Mouse (Mus musculus) heart, embryonic 12.5 days (tissue): ENCODE measurements at regions not wholly inside any gene's neighbourhood (a gene's known extent, or its start where the extent isn't known, plus 50 kb on each side); places are given as distances from the start of the nearest gene placed in this dataset.

ENCODE experiments used
- ATAC-seq: fragments of 200-750 bp; cut with Nextera tagmentation; 2 replicates; pipeline ENCODE4 v1.8.0; 2017; ENCODE audit warnings: moderate TSS enrichment, moderate library complexity; ENCODE audit not compliant: insufficient number of reproducible peaks, low FRiP score
- H3K27ac ChIP-seq: fragments of 300-500 bp; sonication (generic); 2 replicates; pipeline ENCODE4 v1.5.1; 2016; ENCODE audit warnings: mild to moderate bottlenecking, moderate library complexity; ENCODE audit not compliant: poor library complexity, severe bottlenecking
- H3K27me3 ChIP-seq: fragments of 300-500 bp; sonication (generic); replicated peaks from 2 replicates; pipeline ENCODE4 v1.6.1; 2016; ENCODE audit warnings: mild to moderate bottlenecking, moderate library complexity
- H3K36me3 ChIP-seq: fragments of 300-500 bp; sonication (generic); 2 replicates; pipeline ENCODE4 v1.6.1; 2016; ENCODE audit warnings: mild to moderate bottlenecking, moderate library complexity
- H3K4me1 ChIP-seq: fragments of 300-500 bp; sonication (generic); replicated peaks from 2 replicates; pipeline ENCODE4 v1.6.1; 2016; ENCODE audit warnings: mild to moderate bottlenecking
- H3K4me2 ChIP-seq: fragments of 300-500 bp; sonication (generic); 2 replicates; pipeline ENCODE4 v1.6.1; 2016; ENCODE audit warnings: mild to moderate bottlenecking, moderate library complexity
- H3K4me3 ChIP-seq: fragments of 300-500 bp; sonication (generic); 2 replicates; pipeline ENCODE4 v1.5.1; 2016; ENCODE audit warnings: mild to moderate bottlenecking
- H3K9ac ChIP-seq: fragments of 300-500 bp; sonication (generic); 2 replicates; pipeline ENCODE4 v1.6.1; 2016; ENCODE audit warnings: mild to moderate bottlenecking, moderate library complexity
- H3K9me3 ChIP-seq: fragments of 300-500 bp; sonication (generic); replicated peaks from 2 replicates; pipeline ENCODE4 v1.6.1; 2016; ENCODE audit warnings: mild to moderate bottlenecking, moderate library complexity
- WGBS: fragments of 180-500 bp; shearing (Covaris S2); methylation state at CpG from one replicate; pipeline ENCODE4 v1.1.7; 2016; 5-methylcytosine and 5-hydroxymethylcytosine counted together

GRCm38 (mm10) chr5:126098433-126098832 is 566.9 kb downstream of the Tmem132b start:
- Histone ChIP-seq H3K9ac (no peak overlapping the region), H3K4me1 (0 out of 2 replicates have a peak, but pooled peaks cover 2% of the 10 kb centered on the region), H3K27ac (no peak overlapping the region), H3K36me3 (no peaks in the 10 kb centered on the region), H3K9me3 (0 out of 2 replicates have a peak, but pooled peaks cover 2% of the 10 kb centered on the region), H3K4me3 (no peak overlapping the region), H3K4me2 (no peak overlapping the region), H3K27me3 (no peaks in the 10 kb centered on the region)
- WGBS: 62% methylated on average over 7 of the region's 7 CpGs
- ATAC-seq: no peak

- H3K4me1 ChIP-seq: 0 out of 2 replicates have a peak, but pooled peaks cover 2% of the 10 kb centered on the region
- no peak for ATAC-seq
- no peak overlapping the region for H3K4me3 ChIP-seq
- 0 out of 2 replicates have a peak, but pooled peaks cover 2% of the 10 kb centered on the region for H3K9me3 ChIP-seq
- H3K4me2 ChIP-seq: no peak overlapping the region
- no peak overlapping the region for H3K27ac ChIP-seq
- no peaks in the 10 kb centered on the region for H3K27me3 ChIP-seq
- no peak overlapping the region for H3K9ac ChIP-seq
- no peaks in the 10 kb centered on the region for H3K36me3 ChIP-seq
- WGBS: 85% methylated on average over 8 of the region's 8 CpGs
Measured at GRCm38 (mm10) chr5:126099931-126100330, 568.4 kb downstream of the Tmem132b start.

GRCm38 (mm10) chr5:126104464-126104863 is 572.9 kb downstream of the Tmem132b start:
- Histone ChIP-seq H3K9ac (no peak overlapping the region), H3K27ac (no peak overlapping the region), H3K4me1 (no peaks in the 10 kb centered on the region), H3K27me3 (no peaks in the 10 kb centered on the region), H3K4me2 (no peak overlapping the region), H3K9me3 (no peaks in the 10 kb centered on the region), H3K36me3 (no peaks in the 10 kb centered on the region), H3K4me3 (no peak overlapping the region)
- ATAC-seq: no peak
- 73% methylated on average over 5 of the region's 5 CpGs for WGBS

DNA sequence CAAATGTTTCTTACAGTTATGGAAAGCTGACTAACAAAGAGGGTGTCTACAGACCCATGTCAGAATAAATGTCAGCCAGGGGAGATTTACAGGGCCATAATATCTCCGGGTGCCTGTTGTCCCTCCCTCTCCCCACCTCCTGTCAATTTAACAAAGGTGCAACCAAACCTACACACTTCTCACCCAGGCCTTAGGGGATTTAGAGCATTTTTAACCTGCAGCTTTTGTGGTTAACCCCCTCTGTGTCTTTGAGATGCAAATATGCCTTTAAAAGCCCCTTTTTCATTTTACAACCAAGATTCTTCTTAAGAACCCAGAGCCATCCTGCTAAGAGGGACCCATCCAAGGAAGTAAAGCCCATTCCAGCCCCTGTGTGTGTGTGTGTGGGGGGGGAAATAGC is 573.3 kb downstream of the Tmem132b start:
- Histone ChIP-seq H3K9ac (no peak overlapping the region), H3K9me3 (no peaks in the 10 kb centered on the region), H3K4me2 (no peak overlapping the region), H3K4me1 (no peaks in the 10 kb centered on the region), H3K27ac (no peak overlapping the region), H3K27me3 (no peaks in the 10 kb centered on the region), H3K4me3 (no peak overlapping the region), H3K36me3 (no peaks in the 10 kb centered on the region)
- no peak for ATAC-seq
- WGBS: 72% methylated on average over 1 of the region's 1 CpGs

- Histone ChIP-seq H3K27me3 (no peaks in the 10 kb centered on the region), H3K27ac (no peak overlapping the region), H3K4me2 (no peak overlapping the region), H3K36me3 (no peaks in the 10 kb centered on the region), H3K9me3 (no peaks in the 10 kb centered on the region), H3K9ac (no peak overlapping the region), H3K4me3 (no peak overlapping the region), H3K4me1 (no peaks in the 10 kb centered on the region)
- 64% methylated on average over 1 of the region's 1 CpGs for WGBS
- ATAC-seq: no peak
Measured at GRCm38 (mm10) chr5:126105446-126105845, 573.9 kb downstream of the Tmem132b start.

GRCm38 (mm10) chr5:126107020-126107419 is 575.4 kb downstream of the Tmem132b start:
- WGBS: 73% methylated on average over 5 of the region's 5 CpGs
- no peaks in the 10 kb centered on the region for H3K36me3 ChIP-seq
- no peak overlapping the region for H3K4me3 ChIP-seq
- H3K27ac ChIP-seq: no peak overlapping the region
- H3K27me3 ChIP-seq: no peaks in the 10 kb centered on the region
- H3K4me1 ChIP-seq: no peaks in the 10 kb centered on the region
- H3K9ac ChIP-seq: no peak overlapping the region
- ATAC-seq: no peak
- H3K4me2 ChIP-seq: no peak overlapping the region
- no peaks in the 10 kb centered on the region for H3K9me3 ChIP-seq

DNA sequence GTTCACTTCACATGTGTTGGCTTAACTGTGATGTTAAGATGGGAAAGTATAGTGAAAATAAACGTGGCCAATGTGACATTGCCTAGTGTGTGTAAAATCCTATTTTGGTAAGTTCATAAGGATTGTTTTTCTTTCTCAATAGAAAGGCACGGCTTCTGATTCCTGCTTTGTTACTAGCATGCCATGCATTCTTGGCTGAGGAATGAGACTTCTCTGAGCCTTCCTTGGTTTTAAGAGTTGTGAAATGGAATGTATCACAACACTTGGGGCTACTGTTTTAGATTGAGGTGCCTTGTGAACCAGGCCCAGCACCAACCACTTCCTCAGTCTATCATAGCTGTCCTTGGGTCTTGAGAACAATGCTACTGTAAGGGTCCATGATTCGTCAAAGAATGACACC is 577.3 kb downstream of the Tmem132b start:
- Histone ChIP-seq H3K27me3 (no peaks in the 10 kb centered on the region), H3K4me1 (no peaks in the 10 kb centered on the region), H3K9ac (no peak overlapping the region), H3K27ac (no peak overlapping the region), H3K9me3 (no peaks in the 10 kb centered on the region), H3K36me3 (no peaks in the 10 kb centered on the region), H3K4me3 (no peak overlapping the region), H3K4me2 (no peak overlapping the region)
- WGBS: 56% methylated on average over 3 of the region's 3 CpGs
- ATAC-seq: no peak

GRCm38 (mm10) chr5:126117291-126117690 is 585.7 kb downstream of the Tmem132b start:
- 84% methylated on average over 2 of the region's 2 CpGs for WGBS
- no peak overlapping the region for H3K9ac ChIP-seq
- H3K4me2 ChIP-seq: no peak overlapping the region
- H3K4me1 ChIP-seq: no peaks in the 10 kb centered on the region
- no peak overlapping the region for H3K27ac ChIP-seq
- H3K9me3 ChIP-seq: no peaks in the 10 kb centered on the region
- no peaks in the 10 kb centered on the region for H3K36me3 ChIP-seq
- H3K27me3 ChIP-seq: no peaks in the 10 kb centered on the region
- ATAC-seq: no peak
- H3K4me3 ChIP-seq: no peak overlapping the region

- WGBS: 41% methylated on average over 5 of the region's 5 CpGs
- Histone ChIP-seq H3K27ac (no peak overlapping the region), H3K4me1 (no peaks in the 10 kb centered on the region), H3K4me3 (no peak overlapping the region), H3K4me2 (no peak overlapping the region), H3K9me3 (no peaks in the 10 kb centered on the region), H3K36me3 (no peaks in the 10 kb centered on the region), H3K27me3 (no peaks in the 10 kb centered on the region), H3K9ac (no peak overlapping the region)
- ATAC-seq: no peak
Measured at GRCm38 (mm10) chr5:126117906-126118521, 586.4 kb downstream of the Tmem132b start.

GRCm38 (mm10) chr5:126118731-126119130 is 587.2 kb downstream of the Tmem132b start:
- Histone ChIP-seq H3K9ac (no peak overlapping the region), H3K27ac (no peak overlapping the region), H3K4me3 (no peak overlapping the region), H3K4me2 (no peak overlapping the region), H3K27me3 (no peaks in the 10 kb centered on the region), H3K9me3 (no peaks in the 10 kb centered on the region), H3K4me1 (no peaks in the 10 kb centered on the region), H3K36me3 (no peaks in the 10 kb centered on the region)
- WGBS: 76% methylated on average over 3 of the region's 3 CpGs
- no peak for ATAC-seq

- H3K9ac ChIP-seq: no peak overlapping the region
- H3K4me2 ChIP-seq: no peak overlapping the region
- no peaks in the 10 kb centered on the region for H3K4me1 ChIP-seq
- H3K9me3 ChIP-seq: no peaks in the 10 kb centered on the region
- H3K4me3 ChIP-seq: no peak overlapping the region
- ATAC-seq: no peak
- 72% methylated on average over 9 of the region's 9 CpGs for WGBS
- no peak overlapping the region for H3K27ac ChIP-seq
- H3K27me3 ChIP-seq: no peaks in the 10 kb centered on the region
- no peaks in the 10 kb centered on the region for H3K36me3 ChIP-seq
Measured at GRCm38 (mm10) chr5:126123216-126123615, 591.6 kb downstream of the Tmem132b start.

GRCm38 (mm10) chr5:126127486-126127885 is 595.9 kb downstream of the Tmem132b start:
- H3K36me3 ChIP-seq: no peaks in the 10 kb centered on the region
- H3K27ac ChIP-seq: no peak overlapping the region
- no peak overlapping the region for H3K4me3 ChIP-seq
- H3K9ac ChIP-seq: no peak overlapping the region
- H3K4me1 ChIP-seq: no peaks in the 10 kb centered on the region
- WGBS: 73% methylated on average over 6 of the region's 6 CpGs
- no peaks in the 10 kb centered on the region for H3K27me3 ChIP-seq
- H3K9me3 ChIP-seq: no peaks in the 10 kb centered on the region; the same call in 1 of the 2 replicates
- H3K4me2 ChIP-seq: no peak overlapping the region
- ATAC-seq: no peak
